Mouse (Mus musculus) small intestine, adult 2 months (tissue): ENCODE measurements at regions not wholly inside any gene's neighbourhood (a gene's known extent, or its start where the extent isn't known, plus 50 kb on each side); places are given as distances from the start of the nearest gene placed in this dataset.

Experiments
- H3K27ac ChIP-seq: fragments of 200-500 bp; 2 replicates; pipeline ENCODE4 v1.5.1; 2012; ENCODE audit warnings: low read depth, low read length, control low read depth, inconsistent platforms; ENCODE audit not compliant: insufficient read depth
- H3K27me3 ChIP-seq: fragments of 200-500 bp; 2 replicates; pipeline ENCODE4 v1.6.1; 2012; ENCODE audit warnings: mild to moderate bottlenecking, moderate library complexity, low read length, inconsistent platforms; ENCODE audit not compliant: control insufficient read depth, insufficient read depth
- H3K36me3 ChIP-seq: fragments of 200-500 bp; 2 replicates; pipeline ENCODE4 v1.6.1; 2012; ENCODE audit warnings: mild to moderate bottlenecking, low read length, control low read depth, inconsistent platforms; ENCODE audit not compliant: control insufficient read depth, insufficient read depth
- H3K4me1 ChIP-seq: fragments of 200-500 bp; 2 replicates; pipeline ENCODE4 v1.6.1; 2012; ENCODE audit warnings: low read length, inconsistent platforms, mixed read lengths; ENCODE audit not compliant: control insufficient read depth, insufficient read depth, insufficient read length
- H3K4me3 ChIP-seq: fragments of 200-500 bp; 2 replicates; pipeline ENCODE4 v1.5.1; 2012; ENCODE audit warnings: low read depth, mild to moderate bottlenecking, control low read depth, inconsistent platforms, low read length, moderate library complexity
- CTCF ChIP-seq: fragments of 200-500 bp; IDR thresholded peaks from 2 replicates; pipeline ENCODE4 v1.5.1; 2012; ENCODE audit warnings: low read depth, mild to moderate bottlenecking, control low read depth, inconsistent platforms, low read length, moderate library complexity, mixed read lengths; ENCODE audit not compliant: insufficient replicate concordance, insufficient read length; ENCODE audit errors: extremely low read depth
- POLR2A ChIP-seq: fragments of 200-500 bp; IDR thresholded peaks from 2 replicates; pipeline ENCODE4 v1.6.1; 2012; ENCODE audit warnings: low read depth, mild to moderate bottlenecking, control low read depth, inconsistent platforms, low read length, moderate library complexity
- WGBS: fragments of 180-500 bp; shearing (Covaris S2); methylation state at CpG from one replicate; pipeline ENCODE4 v1.1.7; 2018; 5-methylcytosine and 5-hydroxymethylcytosine counted together

GRCm38 (mm10) chr9:61640739-61641138, 268.6 kb downstream of the Tle3 start:
- no peaks in the 10 kb centered on the region for H3K36me3 ChIP-seq

GRCm38 (mm10) chr9:61638908-61639307, 266.7 kb downstream of the Tle3 start:
- Histone ChIP-seq H3K27me3 (no peaks in the 10 kb centered on the region), H3K36me3 (no peaks in the 10 kb centered on the region), H3K4me3 (no peak overlapping the region), H3K27ac (no peak overlapping the region), H3K4me1 (no peaks in the 10 kb centered on the region)
- WGBS: 91% methylated on average over 11 of the region's 11 CpGs
- TF ChIP-seq POLR2A (no peak), CTCF (no peak)

More at GRCm38 (mm10) chr9:61640739-61641138, 268.6 kb downstream of the Tle3 start:
- Histone ChIP-seq H3K27me3 (no peaks in the 10 kb centered on the region), H3K4me1 (peaks cover 2% of the 10 kb centered on the region; the same call in 1 of the 2 replicates), H3K4me3 (no peak overlapping the region), H3K27ac (no peak overlapping the region)
- no peak for TF ChIP-seq POLR2A
- TF ChIP-seq CTCF: no peak
- WGBS: 96% methylated on average over 3 of the region's 3 CpGs

GRCm38 (mm10) chr9:61633936-61634335, 261.8 kb downstream of the Tle3 start:
- TF ChIP-seq POLR2A: no peak
- TF ChIP-seq CTCF: no peak
- Histone ChIP-seq H3K36me3 (no peaks in the 10 kb centered on the region), H3K4me1 (no peaks in the 10 kb centered on the region), H3K27me3 (no peaks in the 10 kb centered on the region), H3K4me3 (no peak overlapping the region), H3K27ac (no peak overlapping the region)
- 90% methylated on average over 9 of the region's 9 CpGs for WGBS

GRCm38 (mm10) chr9:61632602-61633001, 260.4 kb downstream of the Tle3 start:
- TF ChIP-seq CTCF (no peak), POLR2A (no peak)
- Histone ChIP-seq H3K27me3 (no peaks in the 10 kb centered on the region), H3K36me3 (no peaks in the 10 kb centered on the region), H3K27ac (no peak overlapping the region), H3K4me3 (no peak overlapping the region), H3K4me1 (no peaks in the 10 kb centered on the region)
- WGBS: 96% methylated on average over 3 of the region's 3 CpGs

GRCm38 (mm10) chr9:61631097-61631496, 258.9 kb downstream of the Tle3 start:
- H3K27me3 ChIP-seq: no peaks in the 10 kb centered on the region
- no peaks in the 10 kb centered on the region for H3K4me1 ChIP-seq
- 85% methylated on average over 7 of the region's 7 CpGs for WGBS
- no peak overlapping the region for H3K4me3 ChIP-seq
- H3K36me3 ChIP-seq: no peaks in the 10 kb centered on the region
- H3K27ac ChIP-seq: no peak overlapping the region
- TF ChIP-seq POLR2A (no peak), CTCF (no peak)

- no peaks in the 10 kb centered on the region for H3K36me3 ChIP-seq
- H3K4me1 ChIP-seq: no peaks in the 10 kb centered on the region
- H3K27me3 ChIP-seq: no peaks in the 10 kb centered on the region
- WGBS: 74% methylated on average over 6 of the region's 6 CpGs
- no peak overlapping the region for H3K27ac ChIP-seq
- TF ChIP-seq POLR2A (no peak), CTCF (no peak)
- no peak overlapping the region for H3K4me3 ChIP-seq
Observed at GRCm38 (mm10) chr9:61627801-61628574, 255.8 kb downstream of the Tle3 start.

- no peaks in the 10 kb centered on the region for H3K27me3 ChIP-seq
- no peak overlapping the region for H3K4me3 ChIP-seq
- 81% methylated on average over 7 of the region's 7 CpGs for WGBS
- H3K36me3 ChIP-seq: no peaks in the 10 kb centered on the region
- H3K27ac ChIP-seq: no peak overlapping the region
- peaks cover 3% of the 10 kb centered on the region; the same call in 1 of the 2 replicates for H3K4me1 ChIP-seq
- TF ChIP-seq CTCF (no peak), POLR2A (no peak)
Observed at GRCm38 (mm10) chr9:61622933-61623332, 250.8 kb downstream of the Tle3 start.

- Histone ChIP-seq H3K27me3 (no peaks in the 10 kb centered on the region), H3K4me3 (no peak overlapping the region), H3K27ac (no peak overlapping the region), H3K4me1 (peaks cover 5% of the 10 kb centered on the region; the same call in 1 of the 2 replicates), H3K36me3 (no peaks in the 10 kb centered on the region)
- TF ChIP-seq POLR2A (no peak), CTCF (no peak)
- 88% methylated on average over 5 of the region's 5 CpGs for WGBS
Observed at GRCm38 (mm10) chr9:61621939-61622338, 249.8 kb downstream of the Tle3 start.
